Mouse (Mus musculus): ENCODE measurements around the gene Eps15.

DNA sequence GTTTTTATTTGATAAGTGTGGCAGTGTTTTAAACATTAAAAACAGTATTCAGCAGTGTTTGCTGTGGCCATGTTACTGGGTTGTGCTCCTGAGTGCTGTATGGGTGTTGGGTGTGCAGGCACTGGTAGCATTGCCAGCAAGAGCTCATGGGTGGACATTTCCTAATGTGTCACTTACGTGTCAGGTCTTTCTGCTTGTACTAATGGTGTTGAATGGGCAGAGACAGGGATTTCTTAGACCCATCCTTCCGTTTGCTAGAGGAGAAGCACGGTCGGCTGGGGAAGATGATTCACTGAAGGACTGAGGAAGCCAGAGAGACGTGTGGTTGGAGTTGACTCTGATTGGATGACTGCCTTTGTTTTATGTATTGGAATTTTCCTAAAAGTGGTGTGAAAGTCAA, 63.8 kb downstream of the Eps15 start:
- TF ChIP-seq HCFC1 (IDR thresholded peaks at IDR 0.05; ENCODE audit: borderline replicate concordance, insufficient read depth, low read length) (no peak), ZC3H11A (IDR thresholded peaks at IDR 0.05; ENCODE audit: borderline replicate concordance, low read depth, low read length) (no peak), MAFK (IDR thresholded peaks at IDR 0.05; ENCODE audit: insufficient read depth, low read depth, low read length) (no peak), ZNF384 (IDR thresholded peaks at IDR 0.05; ENCODE audit: low read depth, low read length) (no peak), CHD2 (IDR thresholded peaks at IDR 0.05; ENCODE audit: low read depth, low read length) (no peak)

Data from ES-E14 (cell line).